Mouse (Mus musculus): ENCODE measurements around the gene Prss8.
A peak's percentile ranks its signal among the peaks of the same experiment; 100 is the strongest.

The Prss8 gene

GRCm38 (mm10) chr7:127928596-127928995 is 1.3 kb downstream of the Prss8 start:
- no peak for DNase-seq (ENCODE audit: low spot score in 2 of 2)

GRCm38 (mm10) chr7:127927726-127928125 is 2.2 kb downstream of the Prss8 start:
- DNase-seq (ENCODE audit: low spot score in 2 of 2) = no peak

GRCm38 (mm10) chr7:127926846-127927245 is 3.1 kb downstream of the Prss8 start:
- no peak for DNase-seq (ENCODE audit: low spot score in 2 of 2)

- no peak for DNase-seq (ENCODE audit: low spot score in 2 of 2)
Measured at GRCm38 (mm10) chr7:127926066-127926465, 3.8 kb downstream of the Prss8 start.

- no peak for DNase-seq (ENCODE audit: low spot score in 2 of 2)
Measured at GRCm38 (mm10) chr7:127925252-127925651, 4.7 kb downstream of the Prss8 start.

GRCm38 (mm10) chr7:127923714-127924113 is 6.2 kb downstream of the Prss8 start:
- no peak for DNase-seq (ENCODE audit: low spot score in 2 of 2)

GRCm38 (mm10) chr7:127922451-127923275 is 7.2 kb downstream of the Prss8 start:
- no peak for DNase-seq (ENCODE audit: low spot score in 2 of 2)

GRCm38 (mm10) chr7:127921516-127921915 is 8.4 kb downstream of the Prss8 start:
- no peak for DNase-seq (ENCODE audit: low spot score in 2 of 2)

GRCm38 (mm10) chr7:127919290-127919689 is 10.6 kb downstream of the Prss8 start:
- no peak for DNase-seq (ENCODE audit: low spot score in 2 of 2)

GRCm38 (mm10) chr7:127918203-127918602 is 11.7 kb downstream of the Prss8 start:
- DNase-seq (ENCODE audit: low spot score in 2 of 2) = peak in 1 of 2 experiments; percentile 49

GRCm38 (mm10) chr7:127915293-127915692 is 14.6 kb downstream of the Prss8 start:
- DNase-seq (ENCODE audit: low spot score in 2 of 2) = no peak

GRCm38 (mm10) chr7:127912938-127913337 is 17.0 kb downstream of the Prss8 start:
- DNase-seq (ENCODE audit: low spot score in 2 of 2) = no peak

- DNase-seq (ENCODE audit: low spot score in 2 of 2) = peak; percentile 92 to 94
Measured at GRCm38 (mm10) chr7:127912190-127912871, 17.6 kb downstream of the Prss8 start, which contains the start of gene Kat8. TSS of gene Kat8 (plus strand) at chr7:127912516.

GRCm38 (mm10) chr7:127908656-127909055 is 21.2 kb downstream of the Prss8 start:
- DNase-seq (ENCODE audit: low spot score in 2 of 2) = no peak

GRCm38 (mm10) chr7:127907939-127908338 is 22.0 kb downstream of the Prss8 start:
- no peak for DNase-seq (ENCODE audit: low spot score in 2 of 2)

GRCm38 (mm10) chr7:127903971-127904796 is 25.7 kb downstream of the Prss8 start, which contains the start of gene Bckdk:
TSS of gene Bckdk (plus strand) at chr7:127904082.
- peak; percentile 87 to 92 for DNase-seq (ENCODE audit: low spot score in 2 of 2)

- DNase-seq (ENCODE audit: low spot score in 2 of 2) = no peak
Measured at GRCm38 (mm10) chr7:127901772-127902171, 28.1 kb downstream of the Prss8 start.

- no peak for DNase-seq (ENCODE audit: low spot score in 2 of 2)
Measured at GRCm38 (mm10) chr7:127899997-127900396, 29.9 kb downstream of the Prss8 start.

- no peak for DNase-seq (ENCODE audit: low spot score in 2 of 2)
Measured at GRCm38 (mm10) chr7:127898179-127898956, 31.5 kb downstream of the Prss8 start.

GRCm38 (mm10) chr7:127897542-127897941 is 32.4 kb downstream of the Prss8 start:
- DNase-seq (ENCODE audit: low spot score in 2 of 2) = no peak

GRCm38 (mm10) chr7:127896384-127896783 is 33.5 kb downstream of the Prss8 start:
- peak in 1 of 2 experiments; percentile 64 for DNase-seq (ENCODE audit: low spot score in 2 of 2)
